Mouse (Mus musculus): ENCODE measurements around the gene Tgif1. TPM values are rescaled to one million over a fixed set of nuclear protein-coding genes. Genes with fewer than 3 reads are reported as not detected.

Tgif1 gene
- polyA plus RNA-seq, 1 experiment = 75.2 TPM

DNA sequence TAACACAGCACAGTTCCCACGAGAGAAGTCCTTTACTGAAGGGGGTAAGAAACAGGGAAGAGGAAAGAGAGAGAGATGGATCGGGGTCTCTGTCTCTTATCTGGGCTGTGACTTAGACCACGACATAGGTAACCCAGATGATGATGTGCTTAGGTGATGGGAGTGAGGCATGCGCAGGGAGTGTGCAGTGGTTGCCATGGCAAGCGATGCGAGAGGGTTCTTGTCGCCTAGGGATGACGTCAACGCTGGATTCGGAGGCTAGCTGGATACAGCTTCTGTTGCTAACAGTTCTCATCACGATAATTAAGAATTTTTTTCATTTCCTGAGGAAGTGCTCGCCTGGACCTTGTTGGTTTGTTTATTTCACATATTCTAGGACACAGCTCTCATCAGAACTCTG lies 27.1 kb downstream of the Tgif1 start:
- no peaks in the 10 kb centered on the region for H3K36me3 ChIP-seq (ENCODE audit: control insufficient read depth, insufficient read depth)
- H3K4me3 ChIP-seq = no peak overlapping the region
- H3K4me2 ChIP-seq (ENCODE audit: low read depth) = no peak overlapping the region
- no peak overlapping the region for H3ac ChIP-seq (ENCODE audit: control insufficient read depth, insufficient read length)
- TF ChIP-seq MYOG (IDR thresholded peaks at IDR 0.05; ENCODE audit: control insufficient read depth in 1 of 3, insufficient read depth in 1 of 3, insufficient read length in 2 of 3, low read depth in 2 of 3) (no peak), USF1 (IDR thresholded peaks at IDR 0.05; ENCODE audit: low read depth) (no peak)
- no peaks in the 10 kb centered on the region for H3K79me2 ChIP-seq (ENCODE audit: control insufficient read depth, insufficient read depth)
- H3K27me3 ChIP-seq (ENCODE audit: control insufficient read depth, insufficient read depth, insufficient read length) = no peaks in the 10 kb centered on the region

DNA sequence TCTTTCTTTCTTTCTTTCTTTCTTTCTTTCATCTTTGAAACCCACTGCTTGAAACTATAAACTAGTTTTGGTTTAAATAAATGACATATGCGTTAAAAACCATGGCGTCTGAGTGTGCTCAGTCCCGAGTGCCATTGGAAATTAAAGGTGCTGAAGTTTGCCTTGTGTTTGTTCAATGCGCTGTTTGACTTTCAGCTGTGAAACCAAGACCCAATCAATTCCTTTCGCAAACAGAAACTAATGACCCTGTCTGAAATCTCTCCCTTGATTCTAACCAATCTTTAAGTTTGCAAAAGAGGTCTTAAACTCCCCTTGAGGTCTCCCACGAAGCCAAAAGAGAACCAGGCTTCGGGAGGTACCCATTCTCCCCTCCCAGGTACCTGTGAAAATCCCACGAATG lies 30.3 kb downstream of the Tgif1 start:
- H3ac ChIP-seq (ENCODE audit: control insufficient read depth, insufficient read length) = no peak overlapping the region
- H3K79me2 ChIP-seq (ENCODE audit: control insufficient read depth, insufficient read depth) = no peaks in the 10 kb centered on the region
- no peak overlapping the region for H3K4me3 ChIP-seq
- no peak overlapping the region for H3K4me2 ChIP-seq (ENCODE audit: low read depth)
- H3K36me3 ChIP-seq (ENCODE audit: control insufficient read depth, insufficient read depth) = no peaks in the 10 kb centered on the region
- H3K27me3 ChIP-seq (ENCODE audit: control insufficient read depth, insufficient read depth, insufficient read length) = no peaks in the 10 kb centered on the region
- no peak for TF ChIP-seq REST (IDR thresholded peaks at IDR 0.05; ENCODE audit: insufficient read depth, insufficient read length)
- no peak for TF ChIP-seq CEBPB (IDR thresholded peaks at IDR 0.05; ENCODE audit: insufficient read depth, poor library complexity, severe bottlenecking)
- TF ChIP-seq POLR2AphosphoS2 (IDR thresholded peaks at IDR 0.05; ENCODE audit: insufficient read length, low read depth) = no peak
- TF ChIP-seq SRF (IDR thresholded peaks at IDR 0.05; ENCODE audit: control insufficient read depth, insufficient read length, low read depth) = no peak
- no peak for TF ChIP-seq TCF12 (IDR thresholded peaks at IDR 0.05; ENCODE audit: insufficient read depth, poor library complexity, severe bottlenecking)
- TF ChIP-seq USF1 (IDR thresholded peaks at IDR 0.05; ENCODE audit: low read depth) = no peak
- no peak for TF ChIP-seq TCF3 (IDR thresholded peaks at IDR 0.05; ENCODE audit: insufficient read length, low read depth)
- TF ChIP-seq MYOD1 (IDR thresholded peaks at IDR 0.05; ENCODE audit: control insufficient read depth in 1 of 3, insufficient read length in 2 of 3, low read depth in 2 of 3) = no peak
- TF ChIP-seq MYOG (IDR thresholded peaks at IDR 0.05; ENCODE audit: control insufficient read depth in 1 of 3, insufficient read depth in 1 of 3, insufficient read length in 2 of 3, low read depth in 2 of 3) = no peak
- TF ChIP-seq MAX (IDR thresholded peaks at IDR 0.05; ENCODE audit: low read depth) = no peak
- TF ChIP-seq E2F4 (IDR thresholded peaks at IDR 0.05; ENCODE audit: insufficient read depth) = no peak
- TF ChIP-seq POLR2A (IDR thresholded peaks at IDR 0.05; ENCODE audit: insufficient read length, low read depth) = no peak

- H3ac ChIP-seq (ENCODE audit: control insufficient read depth, insufficient read length) = no peak overlapping the region
- no peaks in the 10 kb centered on the region for H3K27me3 ChIP-seq (ENCODE audit: control insufficient read depth, insufficient read depth, insufficient read length)
- H3K4me2 ChIP-seq (ENCODE audit: low read depth) = no peak overlapping the region
- H3K4me3 ChIP-seq = no peak overlapping the region
- H3K36me3 ChIP-seq (ENCODE audit: control insufficient read depth, insufficient read depth) = no peaks in the 10 kb centered on the region
- no peaks in the 10 kb centered on the region for H3K79me2 ChIP-seq (ENCODE audit: control insufficient read depth, insufficient read depth)
- TF ChIP-seq SRF (IDR thresholded peaks at IDR 0.05; ENCODE audit: control insufficient read depth, insufficient read length, low read depth) = no peak
- TF ChIP-seq POLR2AphosphoS2 (IDR thresholded peaks at IDR 0.05; ENCODE audit: insufficient read length, low read depth) = no peak
- TF ChIP-seq REST (IDR thresholded peaks at IDR 0.05; ENCODE audit: insufficient read depth, insufficient read length) = no peak
- no peak for TF ChIP-seq E2F4 (IDR thresholded peaks at IDR 0.05; ENCODE audit: insufficient read depth)
- TF ChIP-seq MYOD1 (IDR thresholded peaks at IDR 0.05; ENCODE audit: control insufficient read depth in 1 of 3, insufficient read length in 2 of 3, low read depth in 2 of 3) = no peak
- no peak for TF ChIP-seq MYOG (IDR thresholded peaks at IDR 0.05; ENCODE audit: control insufficient read depth in 1 of 3, insufficient read depth in 1 of 3, insufficient read length in 2 of 3, low read depth in 2 of 3)
- no peak for TF ChIP-seq POLR2A (IDR thresholded peaks at IDR 0.05; ENCODE audit: insufficient read length, low read depth)
- no peak for TF ChIP-seq CEBPB (IDR thresholded peaks at IDR 0.05; ENCODE audit: insufficient read depth, poor library complexity, severe bottlenecking)
- no peak for TF ChIP-seq TCF3 (IDR thresholded peaks at IDR 0.05; ENCODE audit: insufficient read length, low read depth)
- no peak for TF ChIP-seq USF1 (IDR thresholded peaks at IDR 0.05; ENCODE audit: low read depth)
Measured at GRCm38 (mm10) chr17:70817862-70818451, 35.4 kb downstream of the Tgif1 start.

- no peaks in the 10 kb centered on the region for H3K36me3 ChIP-seq (ENCODE audit: control insufficient read depth, insufficient read depth)
- H3K79me2 ChIP-seq (ENCODE audit: control insufficient read depth, insufficient read depth) = no peaks in the 10 kb centered on the region
- no peak overlapping the region for H3ac ChIP-seq (ENCODE audit: control insufficient read depth, insufficient read length)
- TF ChIP-seq MYOG (IDR thresholded peaks at IDR 0.05; ENCODE audit: control insufficient read depth in 1 of 3, insufficient read depth in 1 of 3, insufficient read length in 2 of 3, low read depth in 2 of 3) (no peak), CEBPB (IDR thresholded peaks at IDR 0.05; ENCODE audit: insufficient read depth, poor library complexity, severe bottlenecking) (no peak), TCF12 (IDR thresholded peaks at IDR 0.05; ENCODE audit: insufficient read depth, poor library complexity, severe bottlenecking) (no peak), TCF3 (IDR thresholded peaks at IDR 0.05; ENCODE audit: insufficient read length, low read depth) (no peak), MAX (IDR thresholded peaks at IDR 0.05; ENCODE audit: low read depth) (no peak), POLR2A (IDR thresholded peaks at IDR 0.05; ENCODE audit: insufficient read length, low read depth) (no peak), REST (IDR thresholded peaks at IDR 0.05; ENCODE audit: insufficient read depth, insufficient read length) (no peak), USF1 (IDR thresholded peaks at IDR 0.05; ENCODE audit: low read depth) (no peak), POLR2AphosphoS2 (IDR thresholded peaks at IDR 0.05; ENCODE audit: insufficient read length, low read depth) (no peak), E2F4 (IDR thresholded peaks at IDR 0.05; ENCODE audit: insufficient read depth) (no peak), SRF (IDR thresholded peaks at IDR 0.05; ENCODE audit: control insufficient read depth, insufficient read length, low read depth) (no peak), MYOD1 (IDR thresholded peaks at IDR 0.05; ENCODE audit: control insufficient read depth in 1 of 3, insufficient read length in 2 of 3, low read depth in 2 of 3) (no peak)
- H3K4me2 ChIP-seq (ENCODE audit: low read depth) = no peak overlapping the region
- H3K27me3 ChIP-seq (ENCODE audit: control insufficient read depth, insufficient read depth, insufficient read length) = no peaks in the 10 kb centered on the region
- no peak overlapping the region for H3K4me3 ChIP-seq
Measured at GRCm38 (mm10) chr17:70815001-70815400, 38.3 kb downstream of the Tgif1 start.

DNA sequence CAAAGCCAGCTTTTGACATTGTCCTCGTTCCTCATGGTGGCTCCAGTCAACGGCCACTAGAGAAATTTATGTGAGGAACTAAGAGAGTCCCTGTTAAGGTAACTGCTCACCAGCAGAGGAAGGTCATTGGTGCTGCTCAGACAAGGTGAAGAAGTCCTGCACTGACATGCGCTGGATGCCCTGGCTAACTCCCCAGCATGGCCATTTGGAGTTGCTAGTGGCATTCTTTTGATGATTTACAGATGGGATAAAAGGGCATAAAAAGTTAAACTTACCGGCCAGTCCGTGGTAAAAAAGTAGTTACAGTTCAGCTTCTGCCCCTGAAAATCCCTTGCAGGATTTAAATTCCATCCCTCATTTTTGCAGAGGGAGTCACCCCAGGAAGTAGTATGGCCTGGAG lies 42.6 kb downstream of the Tgif1 start:
- no peaks in the 10 kb centered on the region for H3K79me2 ChIP-seq (ENCODE audit: control insufficient read depth, insufficient read depth)
- no peak overlapping the region for H3K4me2 ChIP-seq (ENCODE audit: low read depth)
- no peak for TF ChIP-seq MAX (IDR thresholded peaks at IDR 0.05; ENCODE audit: low read depth)
- no peak for TF ChIP-seq USF1 (IDR thresholded peaks at IDR 0.05; ENCODE audit: low read depth)
- no peak for TF ChIP-seq CEBPB (IDR thresholded peaks at IDR 0.05; ENCODE audit: insufficient read depth, poor library complexity, severe bottlenecking)
- no peak for TF ChIP-seq POLR2AphosphoS2 (IDR thresholded peaks at IDR 0.05; ENCODE audit: insufficient read length, low read depth)
- TF ChIP-seq TCF12 (IDR thresholded peaks at IDR 0.05; ENCODE audit: insufficient read depth, poor library complexity, severe bottlenecking) = no peak
- no peak for TF ChIP-seq POLR2A (IDR thresholded peaks at IDR 0.05; ENCODE audit: insufficient read length, low read depth)
- TF ChIP-seq SRF (IDR thresholded peaks at IDR 0.05; ENCODE audit: control insufficient read depth, insufficient read length, low read depth) = no peak
- TF ChIP-seq TCF3 (IDR thresholded peaks at IDR 0.05; ENCODE audit: insufficient read length, low read depth) = no peak
- no peak for TF ChIP-seq MYOG (IDR thresholded peaks at IDR 0.05; ENCODE audit: control insufficient read depth in 1 of 3, insufficient read depth in 1 of 3, insufficient read length in 2 of 3, low read depth in 2 of 3)
- TF ChIP-seq MYOD1 (IDR thresholded peaks at IDR 0.05; ENCODE audit: control insufficient read depth in 1 of 3, insufficient read length in 2 of 3, low read depth in 2 of 3) = no peak
- no peak for TF ChIP-seq E2F4 (IDR thresholded peaks at IDR 0.05; ENCODE audit: insufficient read depth)
- no peak for TF ChIP-seq REST (IDR thresholded peaks at IDR 0.05; ENCODE audit: insufficient read depth, insufficient read length)
- no peaks in the 10 kb centered on the region for H3K27me3 ChIP-seq (ENCODE audit: control insufficient read depth, insufficient read depth, insufficient read length)
- H3K36me3 ChIP-seq (ENCODE audit: control insufficient read depth, insufficient read depth) = no peaks in the 10 kb centered on the region
- no peak overlapping the region for H3ac ChIP-seq (ENCODE audit: control insufficient read depth, insufficient read length)
- H3K4me3 ChIP-seq = no peak overlapping the region
